Mouse (Mus musculus): ENCODE measurements around the gene Pfkp.
A peak's percentile ranks its signal among the peaks of the same experiment; 100 is the strongest.

Pfkp gene

DNA sequence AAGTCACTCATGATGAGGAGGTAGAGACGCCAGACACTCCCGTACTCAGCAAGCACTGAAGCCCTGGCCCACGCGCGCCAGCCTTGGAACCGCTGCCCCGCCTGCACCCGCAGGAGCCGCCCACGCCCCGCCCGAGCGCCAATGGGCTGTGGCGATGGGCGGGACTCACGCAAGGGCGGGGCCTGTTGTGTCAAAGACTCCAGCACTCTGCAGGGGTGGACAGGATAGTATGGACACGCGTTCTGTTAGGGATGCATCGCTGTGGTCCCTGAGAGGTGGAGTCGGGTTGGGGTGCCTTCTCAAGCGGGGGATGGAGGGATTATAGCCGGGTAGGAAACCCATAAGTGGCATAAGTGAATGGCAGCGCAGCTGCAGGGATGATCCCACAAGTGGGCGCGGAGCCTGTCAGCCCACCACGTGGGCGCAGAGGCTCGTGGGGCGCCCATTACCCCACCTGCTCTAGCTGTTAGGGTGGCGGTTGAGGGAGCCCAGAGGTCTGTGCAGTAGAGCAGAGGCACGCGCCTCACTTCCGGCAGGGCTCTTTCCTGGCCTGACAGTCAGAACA lies at the start of gene Pfkp:
Gene Pfkp (minus strand): TSS at position 109 of the 565 bp plus-strand sequence.
- peak; percentile 80 to 85 for DNase-seq (ENCODE audit: low spot score in 2 of 2)

DNA sequence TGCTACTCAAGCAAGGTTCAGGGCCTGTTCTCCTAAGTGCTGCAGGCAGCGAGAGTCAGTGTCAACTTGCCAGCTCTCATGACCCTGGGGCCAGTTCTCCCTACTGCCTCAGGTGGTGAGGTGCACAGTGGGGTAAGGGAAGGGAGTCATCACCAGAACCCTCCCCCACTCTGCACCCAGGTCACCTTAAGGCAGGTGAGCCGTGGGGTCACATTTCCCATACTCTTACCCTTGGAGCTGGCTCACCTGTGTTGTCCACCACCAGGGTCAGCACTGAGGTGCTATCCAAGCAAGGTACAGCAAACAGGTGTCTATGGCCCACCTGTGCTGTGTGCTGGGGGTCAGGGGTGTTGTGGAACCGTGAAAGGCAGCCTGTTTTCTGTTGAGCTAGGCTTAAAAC lies 42.0 kb upstream of the Pfkp start:
- no peak for DNase-seq (ENCODE audit: low spot score in 2 of 2)

DNA sequence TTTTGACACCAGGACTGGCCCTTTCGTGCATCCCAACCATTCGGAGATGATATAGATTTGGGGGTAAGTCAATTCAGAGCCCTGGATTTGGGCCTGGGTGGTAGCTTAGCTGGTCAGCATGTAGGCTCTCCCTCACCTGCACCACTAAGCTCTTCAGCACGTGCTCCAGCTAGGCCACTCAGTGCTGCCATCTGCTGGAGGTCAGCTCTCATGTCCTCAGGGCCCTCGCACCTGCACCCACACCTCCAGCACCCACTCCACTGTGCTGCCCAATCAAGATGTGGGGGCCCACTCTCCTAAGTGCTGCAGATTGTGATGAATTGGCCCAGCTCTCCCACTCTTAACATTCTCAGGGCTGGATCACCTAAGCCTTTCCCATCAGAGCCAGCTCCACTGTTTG lies 41.4 kb upstream of the Pfkp start:
- DNase-seq (ENCODE audit: low spot score in 2 of 2): peak; percentile 46 to 65

DNA sequence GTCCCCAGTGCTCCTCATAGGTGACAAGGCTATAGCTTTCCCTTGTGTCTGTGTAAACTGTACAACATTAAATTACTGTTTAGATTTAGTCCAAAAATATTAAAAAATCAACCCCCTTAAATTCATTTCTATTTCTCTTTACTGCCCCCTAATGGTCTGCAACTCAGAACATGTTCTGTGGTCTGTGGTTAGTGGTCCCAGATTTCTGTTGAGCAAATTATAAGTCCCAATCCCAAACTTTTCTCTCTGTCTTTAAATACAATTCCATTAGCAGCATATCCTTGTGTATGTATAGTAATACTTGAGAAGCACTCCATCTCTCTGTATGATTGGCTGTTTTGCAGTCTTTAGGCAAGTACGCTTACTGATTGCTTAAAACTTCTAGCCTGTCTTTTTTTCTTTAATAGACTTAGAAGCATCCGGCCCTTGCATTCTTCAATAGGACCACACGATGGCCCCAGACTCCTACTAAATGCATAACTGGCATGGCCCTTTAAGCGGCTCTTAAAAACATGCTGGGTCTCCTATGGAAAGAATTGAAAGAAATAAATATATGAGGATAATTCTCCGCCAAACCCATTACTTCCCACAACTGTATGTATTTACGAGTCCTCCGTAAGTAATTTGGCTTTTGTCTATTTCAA lies 40.3 kb upstream of the Pfkp start:
- peak; percentile 16 to 34 for DNase-seq (ENCODE audit: low spot score in 2 of 2)

DNA sequence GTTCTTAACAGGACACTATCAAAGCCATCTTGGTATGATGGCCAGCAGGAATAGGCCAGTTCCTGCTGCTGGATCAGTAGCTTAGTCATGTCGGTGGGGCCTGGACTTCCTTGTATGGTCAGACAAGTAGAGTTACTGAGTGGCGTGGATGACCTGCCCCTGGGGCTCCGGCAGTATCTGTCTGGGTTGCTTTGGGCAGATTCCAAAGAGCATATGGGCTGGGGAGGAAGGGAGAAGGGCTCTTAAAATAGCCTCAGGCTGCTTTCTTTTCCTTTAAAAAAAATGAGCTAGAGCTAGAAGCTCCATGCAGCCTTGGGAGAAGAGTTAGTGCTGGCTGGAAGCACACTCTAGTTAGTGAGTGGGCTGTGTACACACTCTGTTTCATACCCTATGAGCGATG lies 18.3 kb upstream of the Pfkp start:
- DNase-seq (ENCODE audit: low spot score in 2 of 2): no peak

DNA sequence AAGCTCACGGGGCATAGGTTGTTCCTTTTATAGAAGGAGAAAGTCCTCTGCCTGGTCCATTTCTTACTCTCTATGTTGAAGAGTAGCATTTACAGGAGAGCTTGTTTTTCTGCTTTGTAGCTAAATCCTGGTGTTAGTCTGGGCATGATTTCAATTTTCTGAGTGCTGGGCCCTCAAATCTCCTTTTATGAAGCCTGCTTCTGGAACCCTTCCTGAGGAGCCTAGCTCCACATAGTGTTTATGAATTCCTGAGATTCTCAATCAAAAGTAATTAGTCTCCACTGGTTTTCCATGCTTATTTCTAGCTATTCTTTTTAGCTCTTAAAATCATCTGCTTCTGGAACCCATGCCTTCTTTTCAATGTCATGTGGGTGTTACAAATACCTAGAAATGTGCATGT lies 16.9 kb upstream of the Pfkp start:
- no peak for DNase-seq (ENCODE audit: low spot score in 2 of 2)

DNA sequence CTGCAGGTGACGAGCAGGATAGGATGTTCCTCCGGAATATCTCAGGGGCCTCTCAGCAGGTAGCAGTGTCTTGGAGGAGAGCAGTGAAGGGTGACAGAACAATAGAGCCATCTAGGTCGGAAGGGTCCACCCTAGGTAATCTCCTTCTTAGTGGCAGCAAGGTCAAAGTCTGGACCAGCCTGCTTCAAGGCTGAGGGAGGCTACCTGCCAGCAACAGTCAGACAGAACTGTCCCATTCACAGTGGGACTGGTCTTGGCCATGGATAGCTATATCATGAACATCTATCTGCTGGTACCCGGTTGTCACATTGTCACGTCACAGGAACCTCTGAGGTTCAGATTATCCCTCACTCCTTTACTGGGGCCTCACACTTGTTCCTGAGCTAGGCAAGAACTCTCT lies 15.6 kb upstream of the Pfkp start:
- no peak for DNase-seq (ENCODE audit: low spot score in 2 of 2)

DNA sequence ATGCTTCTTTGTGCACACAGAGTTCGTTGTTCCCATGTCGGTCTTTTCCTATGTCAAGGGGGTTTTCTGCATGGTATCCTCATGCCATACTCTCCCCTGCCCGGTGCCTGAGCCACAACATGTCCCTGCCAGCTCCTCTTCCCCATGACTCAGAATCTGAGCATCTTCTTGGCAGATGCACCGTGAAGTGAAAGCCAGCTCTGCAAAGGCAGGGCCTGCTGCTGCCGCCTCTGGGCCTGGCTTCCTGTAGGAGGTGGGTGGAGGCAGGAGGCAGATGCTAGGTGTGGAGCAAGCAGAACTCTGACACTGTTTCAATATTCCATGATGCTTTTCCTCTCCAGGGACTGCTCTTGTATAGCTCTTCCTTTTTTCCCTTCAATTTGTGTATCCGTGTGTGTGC lies 10.7 kb upstream of the Pfkp start:
- DNase-seq (ENCODE audit: low spot score in 2 of 2): no peak

DNA sequence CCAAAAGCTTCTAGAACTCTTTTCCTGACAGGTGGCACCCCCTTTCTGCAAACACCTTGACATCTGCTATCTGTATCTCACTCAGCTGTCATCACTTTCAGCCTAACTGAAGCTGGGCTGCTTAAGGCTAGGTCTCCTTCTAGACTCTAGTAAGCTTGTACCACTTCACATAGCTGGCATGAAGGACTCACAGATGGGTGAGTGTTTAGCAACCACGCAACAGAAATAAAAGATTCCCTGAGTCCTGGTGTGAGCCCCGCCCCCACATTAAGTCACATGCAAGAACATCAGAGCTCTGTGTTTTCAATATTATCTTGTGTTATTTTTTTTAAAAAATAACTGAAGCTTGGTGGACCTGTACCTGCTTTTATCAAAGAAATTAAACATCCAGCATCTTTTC lies 8.7 kb upstream of the Pfkp start:
- DNase-seq (ENCODE audit: low spot score in 2 of 2): no peak

DNA sequence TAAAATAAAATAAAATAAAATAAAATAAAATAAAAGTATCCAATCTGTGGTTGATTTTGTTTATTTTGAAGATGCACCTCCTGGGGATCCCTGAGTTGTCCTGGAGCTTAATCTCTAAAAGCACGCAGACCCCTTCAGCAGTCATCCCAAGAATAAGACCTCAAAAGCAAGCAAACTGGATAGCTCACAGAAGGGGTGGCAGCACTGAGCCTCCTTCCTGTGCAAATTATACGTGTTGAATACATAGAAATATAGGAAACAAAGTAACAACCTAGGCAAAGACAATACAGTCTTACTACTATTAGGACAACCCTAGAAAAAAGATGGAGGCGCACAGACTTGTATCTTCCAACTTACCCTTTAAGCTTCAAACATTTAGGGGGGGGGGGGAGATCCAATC lies 965 bp upstream of the Pfkp start:
- no peak for DNase-seq (ENCODE audit: low spot score in 2 of 2)

DNA sequence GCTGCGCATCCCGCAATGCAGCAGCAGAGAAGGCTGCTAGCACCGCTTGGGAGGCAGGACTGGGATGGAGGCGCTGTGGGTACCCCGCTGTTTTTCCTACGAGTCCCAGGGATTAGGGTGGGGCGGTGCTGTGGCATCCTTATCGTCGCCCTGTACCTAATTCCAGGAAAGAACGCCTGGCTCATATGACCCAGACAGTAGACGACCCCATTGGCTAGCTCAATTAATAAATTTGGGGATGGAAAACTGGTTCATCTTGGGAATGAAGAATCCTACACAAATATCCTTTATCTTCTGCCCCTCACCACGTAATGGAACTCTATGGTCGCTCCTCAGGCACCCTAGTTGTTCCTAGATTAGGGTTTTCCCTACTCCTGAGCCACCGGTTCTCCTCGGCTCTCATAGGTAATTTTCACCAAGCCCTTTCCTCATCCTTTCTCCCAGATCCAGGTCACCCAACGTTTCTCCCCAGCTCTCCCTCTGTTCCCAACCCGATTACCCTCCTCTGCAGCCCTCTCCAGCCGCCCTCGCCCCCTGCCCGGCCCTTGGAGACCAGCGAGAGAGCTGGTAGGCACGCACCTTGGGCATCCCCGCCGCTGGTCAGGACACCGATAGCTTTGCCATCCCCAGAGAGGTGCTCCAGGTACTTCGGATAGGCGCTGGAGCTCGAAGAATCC lies 447 bp downstream of the Pfkp start:
- DNase-seq (ENCODE audit: low spot score in 2 of 2): no peak

DNA sequence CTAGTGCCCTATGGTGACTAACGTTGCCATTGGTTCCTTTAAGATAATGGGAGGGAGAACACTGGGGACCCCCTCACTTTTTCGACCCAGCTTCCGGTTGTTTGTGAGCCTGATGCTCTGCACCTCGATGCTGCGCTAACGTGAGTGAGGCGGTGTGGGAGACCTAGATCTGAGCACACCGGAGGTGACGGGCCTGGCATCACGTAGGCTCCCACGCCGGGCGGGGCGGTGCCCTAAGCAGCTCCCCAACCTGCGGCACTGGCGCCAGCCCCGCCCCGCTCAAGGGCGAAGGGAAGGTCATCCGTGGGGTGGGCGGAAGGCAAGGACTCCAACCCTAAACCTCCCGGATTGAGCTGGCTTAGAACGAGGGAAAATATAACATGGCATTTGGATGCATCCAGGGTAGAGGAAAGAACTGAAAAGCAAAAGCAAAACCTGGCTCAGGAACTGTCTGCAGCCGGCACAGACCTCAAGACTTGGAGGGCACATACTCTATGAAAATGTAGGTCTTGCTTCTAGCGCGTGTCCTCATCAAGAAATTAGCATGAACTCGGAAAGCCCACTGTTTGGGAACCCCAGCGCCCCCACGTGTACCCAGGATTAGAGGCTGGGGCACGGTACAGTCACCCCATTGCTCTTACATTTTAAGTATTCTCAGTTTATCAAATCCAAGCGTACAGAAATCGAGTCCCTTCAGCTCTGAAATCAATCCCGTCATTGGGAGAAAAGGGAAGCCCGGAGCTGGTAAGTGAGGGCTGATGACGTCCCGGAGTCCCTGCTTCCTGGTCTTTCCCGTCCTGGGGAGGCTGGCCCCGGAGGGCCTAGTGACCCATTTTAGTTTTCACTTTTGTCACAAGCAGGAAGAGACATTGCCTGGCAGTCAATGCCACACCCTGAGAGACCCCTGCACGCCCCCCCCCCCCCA lies 1.2 kb downstream of the Pfkp start:
- peak; percentile 66 to 78 for DNase-seq (ENCODE audit: low spot score in 2 of 2)

DNA sequence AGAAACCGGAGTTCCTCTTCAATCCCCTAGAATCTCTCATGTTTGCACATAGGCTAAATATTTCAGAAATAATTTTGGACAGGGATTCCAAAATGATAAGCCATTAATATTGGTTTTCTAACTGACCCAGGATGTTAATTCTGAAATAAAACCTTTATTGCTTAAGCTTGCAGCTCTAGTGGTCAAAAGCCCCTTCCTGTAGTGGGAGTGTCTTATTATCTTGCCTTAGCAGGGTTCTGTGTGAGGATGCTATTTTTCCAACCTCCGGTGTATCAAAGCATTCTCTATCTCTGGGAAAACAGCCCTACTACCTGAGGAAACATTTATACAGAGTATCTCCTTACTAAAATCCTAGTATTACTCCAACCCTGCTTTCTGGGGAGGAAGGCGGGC lies 1.9 kb downstream of the Pfkp start:
- DNase-seq (ENCODE audit: low spot score in 2 of 2): no peak

DNA sequence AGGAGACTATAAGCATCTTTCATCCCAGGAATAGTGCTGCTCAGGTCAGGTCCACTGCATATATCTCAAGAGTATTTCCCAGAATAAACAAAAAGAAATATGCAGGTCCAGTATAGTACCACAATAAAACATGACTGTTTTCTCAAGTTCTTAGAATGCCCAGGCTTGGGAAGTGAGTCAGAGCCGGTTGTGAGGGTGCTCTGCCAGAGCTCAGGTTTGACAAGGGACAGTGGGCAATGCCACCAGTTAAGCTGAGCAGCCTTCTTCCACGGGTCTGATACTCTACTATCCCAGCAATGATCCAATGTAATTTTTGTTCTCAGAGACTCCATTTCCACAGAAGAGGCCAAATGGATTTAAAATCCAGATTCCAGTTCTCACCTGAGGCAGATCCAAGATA lies 2.3 kb downstream of the Pfkp start:
- DNase-seq (ENCODE audit: low spot score in 2 of 2): no peak

DNA sequence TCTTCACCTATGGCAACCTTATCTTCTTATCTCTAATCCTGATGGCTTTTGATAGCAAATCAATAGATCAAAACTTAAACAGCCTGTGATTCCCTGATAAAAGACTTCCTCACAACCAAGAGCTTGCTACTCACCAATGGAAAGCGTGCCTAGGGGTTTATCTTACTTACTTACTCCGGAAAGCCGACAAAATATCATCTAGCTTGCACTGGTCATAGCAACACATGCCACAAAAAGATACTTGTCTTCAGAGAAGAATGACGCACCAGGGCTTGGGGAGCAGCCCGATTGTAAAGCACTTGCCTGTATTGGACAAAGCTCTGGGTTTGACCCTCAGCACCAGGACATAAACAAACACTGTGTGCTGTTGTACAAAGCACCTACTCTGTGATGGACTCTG lies 4.6 kb downstream of the Pfkp start:
- no peak for DNase-seq (ENCODE audit: low spot score in 2 of 2)

DNA sequence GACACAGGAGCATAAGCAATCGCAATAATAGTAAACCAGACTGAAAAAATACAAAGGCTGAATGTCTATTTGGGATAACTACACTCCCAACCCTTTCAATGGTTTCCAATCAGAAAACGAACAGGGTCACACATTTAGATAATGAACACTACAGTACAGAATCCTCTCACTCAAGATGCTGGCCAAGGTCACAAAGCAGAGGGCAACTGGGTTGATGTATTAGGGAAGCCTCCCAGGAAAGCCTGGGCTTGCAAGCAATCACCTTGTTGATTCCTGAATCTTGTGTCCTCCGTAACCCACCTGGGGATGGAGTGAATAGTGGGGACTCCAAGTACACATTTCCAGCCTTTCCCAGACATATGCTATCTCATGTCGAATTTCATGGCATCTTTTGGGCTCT lies 5.6 kb downstream of the Pfkp start:
- no peak for DNase-seq (ENCODE audit: low spot score in 2 of 2)

DNA sequence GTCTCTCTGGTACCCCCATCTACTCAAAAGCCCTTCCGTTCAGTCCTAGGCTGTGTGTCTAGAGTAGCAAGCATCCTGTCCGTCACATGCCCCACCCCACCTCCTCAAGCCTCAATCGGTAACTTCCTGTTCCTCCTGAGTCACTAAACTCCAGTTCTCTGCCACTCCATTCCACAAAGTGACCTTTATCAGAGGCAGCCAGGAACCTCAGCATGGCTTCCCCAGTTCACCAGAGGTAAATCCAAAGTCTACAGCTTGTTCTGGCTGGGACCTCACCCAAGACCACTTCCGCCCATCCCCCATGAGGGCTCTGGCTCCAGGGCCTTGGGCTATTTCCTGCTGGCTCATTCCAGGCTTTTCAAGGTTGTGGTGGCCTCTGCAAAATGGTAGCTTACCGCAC lies 6.1 kb downstream of the Pfkp start:
- DNase-seq (ENCODE audit: low spot score in 2 of 2): peak in 1 of 2 experiments; percentile 42

DNA sequence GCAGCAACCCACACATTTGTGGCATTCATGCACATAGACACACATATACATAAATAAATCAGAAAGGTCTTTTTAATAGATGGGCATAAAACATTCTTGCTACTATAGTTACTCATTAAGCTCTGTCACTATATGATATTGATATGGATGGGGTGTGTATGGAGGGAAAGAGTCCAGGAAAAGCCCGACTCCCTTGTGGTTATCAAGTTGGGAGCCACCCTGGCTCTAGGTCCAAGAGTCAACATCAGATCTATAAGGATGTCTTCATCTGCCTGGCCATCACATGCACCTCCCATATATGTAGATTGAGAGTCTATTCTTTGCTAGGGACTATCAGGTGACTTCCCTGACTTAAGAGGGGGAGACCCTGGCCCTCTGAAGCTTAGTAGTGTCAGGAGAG lies 7.1 kb downstream of the Pfkp start:
- no peak for DNase-seq (ENCODE audit: low spot score in 2 of 2)

DNA sequence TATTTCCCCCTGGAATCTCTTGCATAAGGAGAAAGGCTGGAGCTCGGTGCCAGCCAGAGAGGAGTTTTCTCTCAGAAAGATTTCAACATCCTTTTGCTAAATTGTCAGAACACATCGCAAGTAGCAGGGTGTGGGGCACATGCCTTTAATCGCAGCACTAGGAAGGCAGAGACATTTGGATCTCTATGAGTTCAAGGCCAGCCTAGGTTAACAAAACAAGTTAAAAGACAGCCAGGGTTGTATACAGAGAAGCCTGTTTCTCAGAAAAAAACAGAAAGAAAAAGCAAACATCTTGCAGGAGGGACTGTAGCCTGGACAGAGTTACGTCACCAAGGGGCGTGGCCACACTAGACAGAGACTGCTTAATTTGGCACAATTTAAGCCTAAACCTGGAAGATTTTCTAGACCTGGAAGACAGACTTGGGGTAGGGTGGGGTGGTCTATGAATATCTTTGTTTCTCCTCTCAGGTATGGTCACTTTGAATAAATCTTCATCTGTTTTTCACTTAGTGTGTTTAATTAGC lies 9.0 kb downstream of the Pfkp start:
- no peak for DNase-seq (ENCODE audit: low spot score in 2 of 2)

DNA sequence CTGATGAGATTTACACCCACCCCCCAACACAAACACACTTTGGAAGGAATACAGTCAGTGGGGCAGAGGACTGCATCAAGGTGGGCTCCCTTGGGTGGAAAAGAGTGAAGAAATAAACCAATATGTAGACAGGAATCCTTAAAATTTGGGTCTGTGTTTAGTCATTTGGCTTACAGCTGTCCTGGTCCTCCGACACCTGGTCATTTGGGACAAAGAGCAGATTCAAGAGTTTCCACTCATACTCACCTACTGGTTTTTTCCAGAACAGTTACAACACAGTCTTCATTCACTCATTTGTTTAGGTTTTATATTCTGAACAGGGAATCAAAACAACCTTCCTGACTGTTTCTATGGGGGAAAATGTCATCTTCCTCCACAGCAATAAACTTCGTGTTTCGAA lies 9.6 kb downstream of the Pfkp start:
- no peak for DNase-seq (ENCODE audit: low spot score in 2 of 2)

DNA sequence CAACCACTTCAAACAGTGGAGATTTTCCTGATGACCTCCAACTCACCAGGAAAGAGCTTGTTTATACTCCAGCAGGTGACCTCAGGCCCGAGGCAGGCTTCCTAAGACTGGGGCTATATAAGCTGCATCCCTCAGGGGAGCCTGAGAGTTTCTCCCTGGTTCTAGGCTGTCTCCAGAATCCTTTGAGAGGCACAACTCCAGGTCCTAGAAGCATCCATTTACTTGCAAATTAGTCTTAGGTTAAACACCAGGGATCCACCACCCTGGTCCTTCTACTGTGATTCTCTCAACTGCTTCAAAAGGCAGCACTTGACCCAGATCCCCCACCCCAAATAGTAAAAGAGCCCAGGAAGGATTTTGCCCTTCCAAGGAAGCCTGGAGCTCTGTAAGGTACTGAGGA lies 10.2 kb downstream of the Pfkp start:
- no peak for DNase-seq (ENCODE audit: low spot score in 2 of 2)

DNA sequence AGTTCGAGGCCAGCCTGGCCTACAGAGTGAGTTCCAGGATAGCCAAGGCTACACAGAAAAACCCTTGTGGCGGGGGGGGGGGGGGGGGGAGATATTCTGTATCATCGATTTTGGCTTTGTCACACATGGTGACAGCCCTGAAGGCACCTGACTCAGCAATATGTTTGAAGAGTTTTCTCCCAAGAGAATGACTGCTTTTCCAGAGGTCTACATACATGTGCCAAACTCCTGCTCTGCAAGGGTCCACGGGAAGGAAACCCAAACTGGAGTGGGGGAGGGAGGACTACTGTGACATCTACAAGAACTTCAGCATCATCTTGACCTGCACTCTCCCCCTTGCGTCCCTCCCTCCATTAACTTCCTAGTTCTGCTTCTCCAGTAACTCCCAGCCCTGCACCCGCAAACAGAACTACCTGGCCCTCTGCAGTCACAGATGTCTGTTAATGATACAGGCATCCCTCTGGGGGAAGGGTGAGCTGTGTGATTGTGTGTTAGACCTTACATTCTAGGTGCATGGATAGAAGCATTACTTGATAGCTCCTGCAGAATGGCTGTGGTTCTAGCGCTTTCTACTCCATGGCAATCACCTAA lies 10.9 kb downstream of the Pfkp start:
- no peak for DNase-seq (ENCODE audit: low spot score in 2 of 2)
